Mouse (Mus musculus) frontal cortex, postnatal 25 days (tissue): ENCODE results near the gene Med8.

Source experiments
- DNase-seq, 2 experiments: peaks; one replicate each; pipeline ENCODE4 v3.0.0; 2022; ENCODE audit warnings: low spot score in 2 of 2

Gene Med8

DNA sequence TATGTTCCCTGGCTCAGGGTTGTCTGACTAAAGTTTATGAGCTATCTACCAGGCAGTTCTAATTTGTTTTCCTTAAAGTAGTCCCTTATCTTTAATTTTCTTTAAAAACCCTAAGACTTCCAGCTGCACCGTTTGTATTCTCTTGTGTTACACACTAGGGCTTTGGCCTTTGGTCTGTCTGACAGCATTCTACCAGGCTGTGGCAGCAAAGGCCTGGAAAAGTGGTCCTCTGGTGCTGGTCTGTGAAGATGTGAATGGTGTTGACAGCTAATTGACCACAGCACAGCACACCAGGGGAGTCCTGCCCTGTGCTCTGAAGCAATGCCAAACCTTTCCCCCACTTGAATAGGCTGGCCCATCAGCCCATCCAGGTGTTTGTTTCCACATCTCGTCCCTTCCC lies 6.6 kb downstream of the Med8 start:
- no peak for DNase-seq

DNA sequence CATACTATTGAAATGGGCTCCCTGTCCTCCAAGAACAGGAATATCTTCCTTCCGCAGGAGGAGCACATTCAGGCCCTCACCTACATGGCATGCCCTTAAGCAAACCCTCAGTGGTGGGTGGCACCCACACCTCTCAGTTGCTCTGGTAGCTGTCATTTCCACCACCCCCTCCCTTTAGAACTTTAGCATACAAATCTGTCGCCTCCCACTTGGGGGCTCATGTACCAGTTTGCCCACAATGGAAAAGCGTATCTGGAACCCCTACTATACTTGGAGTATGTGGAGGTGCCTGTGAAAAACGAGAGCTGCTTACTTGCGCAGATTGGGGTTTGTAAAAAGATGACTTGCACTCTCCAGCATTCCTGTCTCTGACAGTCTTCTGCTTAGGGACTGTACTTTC lies 7.2 kb downstream of the Med8 start:
- no peak for DNase-seq

GRCm38 (mm10) chr4:118417112-118417797 lies 8.1 kb downstream of the Med8 start:
- DNase-seq: no peak

GRCm38 (mm10) chr4:118421384-118421783 lies 12.2 kb downstream of the Med8 start:
- DNase-seq: no peak

GRCm38 (mm10) chr4:118424541-118425160 lies 15.5 kb downstream of the Med8 start:
- DNase-seq: no peak

- DNase-seq: no peak
Observed at GRCm38 (mm10) chr4:118425374-118425773, 16.2 kb downstream of the Med8 start.

GRCm38 (mm10) chr4:118427415-118427767 lies 18.3 kb downstream of the Med8 start:
- no peak for DNase-seq

- peak in 1 of 2 experiments; percentile 50 for DNase-seq
Observed at GRCm38 (mm10) chr4:118427768-118428451, 18.8 kb downstream of the Med8 start, which contains the start of gene Elovl1. TSS of gene Elovl1 (plus strand) at chr4:118428093.

- DNase-seq: no peak
Observed at GRCm38 (mm10) chr4:118428531-118429214, 19.5 kb downstream of the Med8 start.

- DNase-seq: no peak
Observed at GRCm38 (mm10) chr4:118429215-118429895, 20.2 kb downstream of the Med8 start.

DNA sequence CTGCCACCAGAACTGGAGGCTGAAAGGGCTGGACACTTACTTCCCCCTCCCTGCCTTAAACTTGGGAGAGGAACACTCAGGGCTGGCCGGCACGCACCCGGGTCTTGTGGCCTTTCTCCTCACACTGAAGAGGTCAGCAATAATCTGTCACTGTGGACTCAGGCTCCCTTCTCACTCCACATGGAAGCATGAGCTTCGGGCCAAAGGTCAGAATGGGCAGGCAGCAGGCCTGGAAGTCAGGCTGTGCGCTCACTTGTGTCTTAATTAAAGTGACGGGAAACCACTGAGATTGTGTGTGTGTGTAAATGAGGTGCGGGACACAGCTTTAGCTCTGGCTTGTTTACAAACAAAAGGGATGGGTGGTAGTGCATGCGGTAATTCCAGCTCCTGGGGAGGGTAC lies 23.2 kb downstream of the Med8 start:
- DNase-seq: no peak

DNA sequence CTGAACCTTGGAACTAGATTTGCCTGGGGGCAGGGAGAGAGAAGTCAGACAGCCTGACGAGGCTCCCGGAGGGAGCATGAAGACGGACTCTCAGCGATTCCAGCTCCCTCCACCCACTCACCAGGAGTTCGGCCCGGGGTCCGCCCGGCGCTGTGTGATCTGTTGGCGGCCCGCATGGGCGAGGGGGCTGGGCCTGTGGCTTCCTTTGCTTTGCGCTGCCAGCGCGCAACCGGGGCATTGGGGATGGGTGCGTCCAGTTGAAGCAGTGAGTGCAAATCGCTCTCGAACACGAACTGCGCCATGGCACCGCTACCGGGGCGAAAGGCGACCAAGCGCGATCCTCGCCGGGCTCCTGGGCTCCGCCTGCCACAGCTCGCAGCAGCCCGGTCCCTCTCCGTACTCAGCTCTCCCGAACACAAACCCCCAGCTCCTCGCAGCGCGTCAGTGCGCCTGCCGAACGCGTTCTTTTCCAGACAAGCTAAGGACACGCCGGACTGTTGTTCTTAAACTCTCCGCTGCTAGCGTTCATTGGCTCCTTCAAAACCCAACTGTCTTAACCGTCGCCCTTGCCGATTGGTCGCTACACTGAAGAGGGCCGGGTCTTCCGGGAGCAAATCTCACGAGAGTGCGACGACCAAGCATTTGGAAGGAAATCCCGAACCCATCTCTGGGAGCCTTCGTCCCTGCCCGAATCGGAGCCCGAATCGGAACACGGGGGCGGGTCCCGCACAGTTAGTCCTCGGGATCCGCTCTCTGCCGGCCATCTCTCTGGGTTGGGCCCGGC lies 27.9 kb downstream of the Med8 start, which contains the start of gene Cdc20:
Gene Cdc20 (minus strand): TSS at position 533 of the 784 bp plus-strand sequence.
- DNase-seq: peak; percentile 69 to 78

GRCm38 (mm10) chr4:118437829-118438253 lies 28.7 kb downstream of the Med8 start:
- DNase-seq: no peak

GRCm38 (mm10) chr4:118445088-118445487 lies 36.0 kb downstream of the Med8 start:
- DNase-seq: no peak

DNA sequence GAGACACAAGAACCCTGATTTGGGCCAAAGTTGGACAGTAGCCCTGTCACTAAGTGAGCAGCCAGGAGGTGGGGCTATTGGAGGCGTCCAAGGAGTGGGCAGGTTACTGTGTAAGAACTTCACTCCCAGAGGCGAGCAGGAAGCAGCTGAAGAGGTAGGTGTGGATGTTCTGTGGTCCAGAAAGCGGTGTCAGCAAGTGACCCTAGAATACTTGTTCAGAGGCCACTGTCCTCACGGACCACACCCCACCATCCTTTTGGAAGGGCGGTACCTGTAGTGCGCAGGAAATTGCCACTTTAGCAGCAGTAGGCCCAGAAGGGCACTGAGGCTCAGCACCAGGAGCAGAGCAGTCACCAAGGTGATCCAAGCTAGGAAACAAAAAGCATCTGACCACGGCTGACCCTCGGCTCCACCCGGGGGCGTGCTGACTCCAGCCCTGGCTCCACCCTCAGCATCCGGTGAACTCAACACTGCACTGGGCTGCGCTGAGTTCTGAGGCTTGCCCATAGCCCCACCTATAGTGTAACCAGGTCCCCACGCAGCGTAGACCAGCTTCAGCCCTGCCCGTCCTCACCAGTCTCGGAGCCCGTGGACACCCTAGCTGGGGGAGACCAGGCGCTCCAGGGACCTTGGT lies 36.8 kb downstream of the Med8 start:
- peak in 1 of 2 experiments; percentile 7 for DNase-seq

- DNase-seq: no peak
Observed at GRCm38 (mm10) chr4:118446415-118447153, 37.4 kb downstream of the Med8 start.

- no peak for DNase-seq
Observed at GRCm38 (mm10) chr4:118457345-118457975, 48.3 kb downstream of the Med8 start, which contains the start of gene Mpl. TSS of gene Mpl (minus strand) at chr4:118457513.

DNA sequence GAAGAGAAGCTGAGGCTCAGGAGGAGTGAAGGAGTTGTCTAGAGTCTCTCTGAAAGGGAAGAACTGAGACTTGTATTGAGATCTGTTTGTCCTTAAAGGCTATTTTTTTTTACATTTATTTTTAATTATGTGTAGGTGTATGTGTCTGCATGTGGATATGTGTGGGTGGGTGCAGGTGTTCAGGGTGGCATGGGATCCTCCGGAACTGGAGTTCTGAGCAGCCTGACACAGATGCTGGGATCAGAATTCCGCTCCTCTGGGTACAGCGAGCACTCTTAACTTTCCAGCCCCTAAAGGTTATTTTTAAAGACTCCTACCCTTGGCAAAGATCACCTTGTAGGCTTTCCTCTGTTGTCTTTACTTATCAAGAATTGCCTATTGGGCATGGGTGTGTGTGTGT lies 55.8 kb downstream of the Med8 start:
- no peak for DNase-seq
